Mouse (Mus musculus) cerebellum, adult 2 months (tissue): Measurements from ENCODE around the gene Camp.

ENCODE experiments used
- CTCF ChIP-seq: fragments of 200-500 bp; IDR thresholded peaks from 2 replicates; pipeline ENCODE4 v1.5.1; 2011; ENCODE audit warnings: low read depth, mild to moderate bottlenecking, control low read depth, low read length, moderate library complexity, borderline replicate concordance; ENCODE audit not compliant: insufficient read depth
- POLR2A ChIP-seq: fragments of 200-500 bp; IDR thresholded peaks from 2 replicates; pipeline ENCODE4 v1.6.1; 2011; ENCODE audit warnings: low read length, control low read depth, borderline replicate concordance; ENCODE audit not compliant: insufficient read depth

GRCm38 (mm10) chr9:109811980-109812379 is 37.4 kb downstream of the Camp start, which contains the start of gene Spink8:
- TF ChIP-seq CTCF, result no peak
- no peak for TF ChIP-seq POLR2A
